Mouse (Mus musculus) kidney, postnatal 36 days (tissue): ENCODE measurements around the gene Olfr1342.

Experiments
- DNase-seq, 2 experiments: peaks; one replicate each; pipeline ENCODE4 v3.0.0; 2021 to 2022; ENCODE audit warnings: mixed read lengths in 2 of 2

The Olfr1342 gene

GRCm38 (mm10) chr4:118692412-118692973 lies at the start of gene Olfr1342:
Gene Olfr1342, minus strand, starts transcription at chr4:118692756.
- no peak for DNase-seq

- no peak for DNase-seq
Measured at GRCm38 (mm10) chr4:118741881-118742280, 49.3 kb upstream of the Olfr1342 start.

- DNase-seq = no peak
Measured at GRCm38 (mm10) chr4:118740988-118741698, 48.6 kb upstream of the Olfr1342 start.

- DNase-seq = no peak
Measured at GRCm38 (mm10) chr4:118739574-118739973, 47.0 kb upstream of the Olfr1342 start.

GRCm38 (mm10) chr4:118731875-118732274 lies 39.3 kb upstream of the Olfr1342 start, which contains the start of gene Olfr1339:
Gene Olfr1339, plus strand, starts transcription at chr4:118732175.
- no peak for DNase-seq

GRCm38 (mm10) chr4:118721742-118722483 lies 29.4 kb upstream of the Olfr1342 start:
- DNase-seq = peak; percentile 1 to 63

- DNase-seq = no peak
Measured at GRCm38 (mm10) chr4:118719838-118720237, 27.3 kb upstream of the Olfr1342 start, which contains the start of gene Olfr1340. Gene Olfr1340, plus strand, starts transcription at chr4:118720138.

GRCm38 (mm10) chr4:118711656-118712055 lies 19.1 kb upstream of the Olfr1342 start:
- no peak for DNase-seq

GRCm38 (mm10) chr4:118708086-118708485 lies 15.5 kb upstream of the Olfr1342 start:
- no peak for DNase-seq

GRCm38 (mm10) chr4:118703223-118703622 lies 10.7 kb upstream of the Olfr1342 start, which contains the start of gene Olfr1341:
Gene Olfr1341, plus strand, starts transcription at chr4:118703523.
- no peak for DNase-seq

- DNase-seq = no peak
Measured at GRCm38 (mm10) chr4:118693812-118694211, 1.3 kb upstream of the Olfr1342 start.

GRCm38 (mm10) chr4:118687086-118687485 lies 5.5 kb downstream of the Olfr1342 start:
- DNase-seq = no peak

GRCm38 (mm10) chr4:118658652-118659051 lies 33.9 kb downstream of the Olfr1342 start, which contains the start of gene Olfr62:
Gene Olfr62, plus strand, starts transcription at chr4:118658952.
- DNase-seq = no peak

- DNase-seq = peak; percentile 19 to 81
Measured at GRCm38 (mm10) chr4:118645234-118645633, 47.3 kb downstream of the Olfr1342 start.

GRCm38 (mm10) chr4:118642346-118643190 lies 50.0 kb downstream of the Olfr1342 start:
- peak; percentile 0 to 20 for DNase-seq
